Mouse (Mus musculus): ENCODE results near the gene Copb1.

DNA sequence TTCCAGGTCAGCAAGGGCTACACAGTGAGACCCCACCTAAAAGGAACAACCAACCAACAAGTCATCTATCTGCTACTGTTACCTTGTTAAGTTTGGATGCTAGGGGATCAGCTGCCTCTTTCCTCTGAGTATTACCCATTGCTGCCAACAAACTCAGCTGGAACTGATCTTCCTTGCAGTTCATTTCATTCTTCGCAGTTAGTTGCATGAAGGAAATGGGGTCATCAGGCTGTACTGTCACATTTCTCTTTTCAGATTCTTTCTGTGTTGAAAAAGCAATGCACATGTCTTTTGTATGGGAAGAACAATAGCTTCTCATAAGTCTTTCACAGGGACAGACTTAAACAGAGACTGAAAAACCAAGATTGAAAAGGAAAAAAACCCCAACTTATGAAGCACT is 28.0 kb downstream of the Copb1 start:
- TF ChIP-seq CTCF (IDR thresholded peaks at IDR 0.05; ENCODE audit: low read depth, low read length) (no peak), EP300 (IDR thresholded peaks at IDR 0.05; ENCODE audit: insufficient read depth, low read depth, low read length) (no peak)

Measured in ES-Bruce4 (cell line).